Mouse (Mus musculus) MEL (cell line): ENCODE data around the gene Myo18a.

Experiments
- CHD2 ChIP-seq: IDR thresholded peaks from 2 replicates; pipeline ENCODE4 v1.6.1; 2011; ENCODE audit warnings: low read length, improper control_type of control experiment
- CTCF ChIP-seq, 3 experiments: IDR thresholded peaks in 2 of 3; conservative IDR thresholded peaks in 1 of 3; 2 replicates each; pipeline ENCODE4 v1.5.1; 2011 to 2012; ENCODE audit warnings: low read length in 3 of 3, low read depth in 2 of 3, mild to moderate bottlenecking in 2 of 3, improper control_type of control experiment in 1 of 3, inconsistent platforms in 1 of 3, mixed read lengths in 1 of 3, moderate library complexity in 1 of 3; ENCODE audit not compliant: control insufficient read depth in 1 of 3, insufficient read depth in 1 of 3, poor library complexity in 1 of 3, severe bottlenecking in 1 of 3
- EP300 ChIP-seq, 2 experiments: IDR thresholded peaks; 2 replicates each; pipeline ENCODE4 v1.6.1; 2011; ENCODE audit warnings: improper control_type of control experiment in 2 of 2, low read length in 2 of 2, low read depth in 1 of 2, mild to moderate bottlenecking in 1 of 2
- MAX ChIP-seq: IDR thresholded peaks from 2 replicates; pipeline ENCODE4 v1.6.1; 2011; ENCODE audit warnings: low read length, improper control_type of control experiment
- MAZ ChIP-seq: IDR thresholded peaks from 2 replicates; pipeline ENCODE4 v1.6.1; 2012; ENCODE audit warnings: low read depth, mild to moderate bottlenecking, inconsistent platforms, low read length, improper control_type of control experiment
- MYB ChIP-seq: IDR thresholded peaks from 2 replicates; pipeline ENCODE4 v1.6.1; 2011; ENCODE audit warnings: mild to moderate bottlenecking, low read depth, low read length, improper control_type of control experiment
- NELFE ChIP-seq: IDR thresholded peaks from 2 replicates; pipeline ENCODE4 v1.6.1; 2011; ENCODE audit warnings: low read depth, low read length, improper control_type of control experiment
- RAD21 ChIP-seq: IDR thresholded peaks from 2 replicates; pipeline ENCODE4 v1.6.1; 2011; ENCODE audit warnings: mild to moderate bottlenecking, low read depth, low read length, improper control_type of control experiment
- SIN3A ChIP-seq: IDR thresholded peaks from 2 replicates; pipeline ENCODE4 v1.6.1; 2012; ENCODE audit warnings: low read length, improper control_type of control experiment, inconsistent platforms
- TAL1 ChIP-seq: IDR thresholded peaks from 2 replicates; pipeline ENCODE4 v1.6.1; 2012; ENCODE audit warnings: mild to moderate bottlenecking, inconsistent platforms, low read length, moderate library complexity, mixed read lengths
- TBP ChIP-seq: IDR thresholded peaks from 2 replicates; pipeline ENCODE4 v1.8.0; 2011; ENCODE audit warnings: low read depth, low read length, improper control_type of control experiment
- USF1 ChIP-seq: IDR thresholded peaks from 2 replicates; pipeline ENCODE4 v1.6.1; 2014; ENCODE audit warnings: low read depth, mild to moderate bottlenecking, inconsistent platforms, low read length, improper control_type of control experiment, moderate library complexity
- ZC3H11A ChIP-seq: IDR thresholded peaks from 2 replicates; pipeline ENCODE4 v1.6.1; 2012; ENCODE audit warnings: low read depth, mild to moderate bottlenecking, inconsistent platforms, low read length, improper control_type of control experiment
- ZMIZ1 ChIP-seq: IDR thresholded peaks from 2 replicates; pipeline ENCODE4 v1.6.1; 2012; ENCODE audit warnings: low read depth, mild to moderate bottlenecking, inconsistent platforms, low read length, improper control_type of control experiment, moderate library complexity

DNA sequence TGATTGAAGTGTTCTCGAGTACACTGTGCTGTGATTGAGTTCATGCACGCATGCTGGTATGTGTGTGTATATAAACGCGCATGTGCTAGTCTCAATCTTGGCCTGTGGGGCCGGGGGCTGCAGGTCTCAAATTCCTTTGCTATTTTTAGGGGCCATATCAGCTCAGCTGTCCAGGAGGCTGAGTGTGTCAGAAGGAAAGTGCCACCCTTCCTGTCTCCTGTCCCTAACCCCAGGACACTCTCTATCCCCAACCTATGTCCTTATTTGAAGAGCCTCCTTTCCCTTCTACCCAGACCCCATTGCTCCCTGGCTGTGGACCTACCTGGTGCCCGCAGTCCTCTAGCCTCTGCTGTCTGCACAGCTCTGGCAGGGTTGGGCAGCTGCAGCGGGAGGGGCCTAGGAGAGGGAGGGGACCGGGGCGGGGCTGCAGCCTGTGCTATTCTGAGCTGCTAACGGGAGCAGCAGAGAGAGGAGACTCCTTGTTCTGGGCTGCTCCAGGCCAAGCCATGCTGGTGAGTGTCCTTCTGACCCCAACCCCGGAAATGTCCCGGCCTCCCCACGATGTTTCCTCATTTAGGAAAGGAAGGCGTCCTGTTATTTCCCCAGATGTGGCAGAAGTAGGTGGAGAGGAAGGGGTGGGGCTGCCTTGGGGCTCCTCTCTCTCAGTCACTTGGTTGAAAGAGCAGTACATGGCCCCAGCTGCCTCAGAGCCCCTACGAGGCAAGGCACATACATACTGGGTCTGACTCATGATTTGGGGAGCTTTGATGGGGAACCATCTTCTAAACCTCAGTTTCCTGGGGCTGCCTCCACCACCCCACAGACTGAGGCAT lies 38.0 kb downstream of the Myo18a start:
- TF ChIP-seq ZMIZ1 = no peak
- TF ChIP-seq MAX = no peak
- TF ChIP-seq CTCF (IDR thresholded peaks at IDR 0.05 in 2 of 3, conservative IDR thresholded peaks at IDR 0.05 in 1 of 3; ENCODE audit: control insufficient read depth in 1 of 3, insufficient read depth in 1 of 3, low read depth in 2 of 3, low read length in 3 of 3, poor library complexity in 1 of 3, severe bottlenecking in 1 of 3) = no peak
- no peak for TF ChIP-seq MYB
- peak; percentile 60; the same call in 1 of the 2 replicates for TF ChIP-seq MAZ
- no peak for TF ChIP-seq ZC3H11A
- no peak for TF ChIP-seq RAD21
- TF ChIP-seq CHD2 = no peak
- TF ChIP-seq TAL1 = no peak
- no peak for TF ChIP-seq SIN3A
- no peak for TF ChIP-seq TBP
- TF ChIP-seq USF1 = no peak
- TF ChIP-seq NELFE = no peak
- TF ChIP-seq EP300 (IDR thresholded peaks at IDR 0.05; ENCODE audit: low read depth in 1 of 2, low read length in 2 of 2) = no peak
